Comparison of ENCODE assay signal across 25 mouse cellular contexts in genomic region chr3:3032793-3033192, GRCm38 (mm10).
A peak's percentile ranks its signal among the peaks of the same experiment; 100 is the strongest.
DNase-seq lines count a peak whose midpoint lies in the region; ATAC-seq and TF ChIP-seq lines count a peak whose summit lies in the region.
"Had no signal": no experiment of that assay in that cellular context is flagged by ENCODE, and none has a peak within 500 bp of the region (broad histone marks: within the 10 kb centered on the region; RNA-seq: fewer than 3 reads in every experiment).

No protein-coding gene starts in this region.

- peak; percentile 13; the same call in 1 of the 2 replicates for ATAC-seq in hindbrain, embryonic 14.5 days (ENCODE audit: low FRiP score)
- no peak for ATAC-seq in hindbrain, embryonic 12.5 days (ENCODE audit: low FRiP score)
- ATAC-seq in liver, postnatal 0 days: no peak
- ATAC-seq in megakaryocyte, adult 5-6 weeks (ENCODE audit: poor library complexity, severe bottlenecking): 0 out of 2 replicates have a peak, but pooled peaks have one; percentile 7
- ATAC-seq: CD4-positive, CD25-positive, alpha-beta regulatory T cell, adult 4 months; forebrain, embryonic 13.5 days; forebrain, embryonic 16.5 days had no signal

- TF ChIP-seq CTCF in liver, postnatal 0 days (IDR thresholded peaks at IDR 0.05; ENCODE audit: low read depth): no peak
- no peak for TF ChIP-seq CTCF in gastrocnemius, adult 2 months (IDR thresholded peaks at IDR 0.05)

- H3K4me1 ChIP-seq in hindbrain, embryonic 14.5 days (replicated peaks; ENCODE audit: control insufficient read depth, insufficient read depth, low read length): no peaks in the 10 kb centered on the region
- H3K4me1 ChIP-seq in hindbrain, embryonic 12.5 days: no peaks in the 10 kb centered on the region
- no peaks in the 10 kb centered on the region for H3K4me1 ChIP-seq in liver, postnatal 0 days (ENCODE audit: insufficient read depth)
- peaks cover 3% of the 10 kb centered on the region; the same call in 1 of the 2 replicates for H3K4me1 ChIP-seq in megakaryocyte, embryonic 14.5 days
- H3K4me1 ChIP-seq in embryonic facial prominence, embryonic 10.5 days: no peaks in the 10 kb centered on the region
- H3K4me1 ChIP-seq: forebrain, embryonic 10.5 days; forebrain, embryonic 13.5 days; heart, embryonic 12.5 days; heart, embryonic 15.5 days had no signal

- no peak for DNase-seq in hindbrain, embryonic 14.5 days (ENCODE audit: low spot score)
- DNase-seq in liver, postnatal 0 days: peak; percentile 5
- DNase-seq in liver: no peak
- no peak for DNase-seq in gastrocnemius, adult 2 months
- no peak for DNase-seq in embryonic facial prominence, embryonic 10.5 days (ENCODE audit: low spot score)
- DNase-seq: adrenal gland, adult 2 months; adrenal gland, postnatal 14 days; cerebellum, adult 11 months; cerebellum, adult 8-10 months; cerebellum, postnatal 10 days; cerebellum, postnatal 36 days; embryo, embryonic 11 days; gastrocnemius, postnatal 25 days; heart, postnatal 10 days; heart, postnatal 4 days had no signal

- H3K9me3 ChIP-seq in hindbrain, embryonic 14.5 days (ENCODE audit: control insufficient read depth, low read length): peaks cover 66% of the 10 kb centered on the region
- H3K9me3 ChIP-seq in hindbrain, embryonic 12.5 days (replicated peaks): peaks cover 64% of the 10 kb centered on the region
- no peaks in the 10 kb centered on the region for H3K9me3 ChIP-seq in liver, postnatal 0 days (ENCODE audit: low read length)
- H3K9me3 ChIP-seq in megakaryocyte, embryonic 14.5 days: peaks cover 59% of the 10 kb centered on the region
- H3K9me3 ChIP-seq in embryonic facial prominence, embryonic 10.5 days: peaks cover 75% of the 10 kb centered on the region

- 86% methylated on average over 2 of the region's 2 CpGs for WGBS in hindbrain, embryonic 14.5 days
- WGBS in hindbrain, embryonic 12.5 days: 93% methylated on average over 2 of the region's 2 CpGs
- 66% methylated on average over 2 of the region's 2 CpGs for WGBS in liver, postnatal 0 days (ENCODE audit: insufficient replicate concordance)
- WGBS in embryonic facial prominence, embryonic 10.5 days: 82% methylated on average over 2 of the region's 2 CpGs

- no peaks in the 10 kb centered on the region for H3K36me3 ChIP-seq in hindbrain, embryonic 14.5 days (replicated peaks; ENCODE audit: control insufficient read depth, insufficient read depth)
- no peaks in the 10 kb centered on the region for H3K36me3 ChIP-seq in hindbrain, embryonic 12.5 days
- no peaks in the 10 kb centered on the region for H3K36me3 ChIP-seq in liver, postnatal 0 days (replicated peaks; ENCODE audit: insufficient read depth, low read length)
- H3K36me3 ChIP-seq in megakaryocyte, embryonic 14.5 days (replicated peaks; ENCODE audit: low read length): no peaks in the 10 kb centered on the region
- H3K36me3 ChIP-seq in embryonic facial prominence, embryonic 10.5 days (replicated peaks): no peaks in the 10 kb centered on the region
- H3K36me3 ChIP-seq: forebrain, embryonic 10.5 days; heart, embryonic 12.5 days; heart, embryonic 15.5 days had no signal

- intact Hi-C loops in gastrocnemius, adult 2 months (cut with DNase I): no loop called here

- no peak overlapping the region for H3K4me3 ChIP-seq in hindbrain, embryonic 14.5 days (replicated peaks; ENCODE audit: low read length)
- H3K4me3 ChIP-seq in hindbrain, embryonic 12.5 days: no peak overlapping the region
- H3K4me3 ChIP-seq in liver, postnatal 0 days (ENCODE audit: low read depth, low read length): no peak overlapping the region
- H3K4me3 ChIP-seq in megakaryocyte, embryonic 14.5 days (replicated peaks): peak overlapping the region; percentile 82
- no peak overlapping the region for H3K4me3 ChIP-seq in gastrocnemius, adult 2 months
- no peak overlapping the region for H3K4me3 ChIP-seq in embryonic facial prominence, embryonic 10.5 days
- H3K4me3 ChIP-seq: forebrain, embryonic 10.5 days; forebrain, embryonic 13.5 days; heart, adult 2 months; heart, embryonic 12.5 days; heart, embryonic 15.5 days had no signal

- no peak overlapping the region for H3K27ac ChIP-seq in hindbrain, embryonic 14.5 days
- no peak overlapping the region for H3K27ac ChIP-seq in hindbrain, embryonic 12.5 days
- no peak overlapping the region for H3K27ac ChIP-seq in liver, postnatal 0 days (ENCODE audit: low read depth)
- H3K27ac ChIP-seq in gastrocnemius, adult 2 months: no peak overlapping the region
- no peak overlapping the region for H3K27ac ChIP-seq in embryonic facial prominence, embryonic 10.5 days (replicated peaks)
- H3K27ac ChIP-seq: forebrain, embryonic 10.5 days; forebrain, embryonic 13.5 days; heart, adult 2 months; heart, embryonic 15.5 days had no signal

- no peak for TF ChIP-seq EP300 in liver, postnatal 0 days (IDR thresholded peaks at IDR 0.05; ENCODE audit: low read depth)

- no peak overlapping the region for H3K4me2 ChIP-seq in hindbrain, embryonic 14.5 days (replicated peaks)
- H3K4me2 ChIP-seq in hindbrain, embryonic 12.5 days (replicated peaks): no peak overlapping the region
- no peak overlapping the region for H3K4me2 ChIP-seq in liver, postnatal 0 days (ENCODE audit: low read depth, low read length)
- H3K4me2 ChIP-seq: forebrain, embryonic 13.5 days; heart, embryonic 12.5 days; heart, embryonic 15.5 days had no signal

- H3K9ac ChIP-seq in hindbrain, embryonic 14.5 days: no peak overlapping the region
- no peak overlapping the region for H3K9ac ChIP-seq in hindbrain, embryonic 12.5 days
- no peak overlapping the region for H3K9ac ChIP-seq in liver, postnatal 0 days (replicated peaks)
- H3K9ac ChIP-seq: forebrain, embryonic 13.5 days; heart, embryonic 12.5 days; heart, embryonic 15.5 days had no signal

- no peaks in the 10 kb centered on the region for H3K27me3 ChIP-seq in hindbrain, embryonic 14.5 days (ENCODE audit: control insufficient read depth, insufficient read depth, low read length)
- no peaks in the 10 kb centered on the region for H3K27me3 ChIP-seq in hindbrain, embryonic 12.5 days
- no peaks in the 10 kb centered on the region for H3K27me3 ChIP-seq in liver, postnatal 0 days (ENCODE audit: insufficient read depth, low read length)
- H3K27me3 ChIP-seq in megakaryocyte, embryonic 14.5 days (replicated peaks): no peaks in the 10 kb centered on the region
- H3K27me3 ChIP-seq in embryonic facial prominence, embryonic 10.5 days (replicated peaks; ENCODE audit: low read depth, poor library complexity, severe bottlenecking): no peaks in the 10 kb centered on the region
- H3K27me3 ChIP-seq: forebrain, embryonic 13.5 days; heart, embryonic 12.5 days; heart, embryonic 15.5 days had no signal

Comparison
In these comparisons a context has a peak if more than half of its experiments do, and no peak if none do; other contexts are left out.
1. ATAC-seq: peak in hindbrain, embryonic 14.5 days (single experiment) and megakaryocyte, adult 5-6 weeks (single experiment); none in hindbrain, embryonic 12.5 days (single experiment) and liver, postnatal 0 days (single experiment).